Mouse (Mus musculus) leukemia stem cell, adult 10-12 weeks (primary cell): ENCODE measurements around the gene Stxbp2. TPM values are rescaled to one million over a fixed set of nuclear protein-coding genes. Genes with fewer than 3 reads are reported as not detected.

Experiments
- polyA plus RNA-seq: library from polyadenylated mRNA; stranded (reverse); fragments of >175 nt; gene quantifications from 2 replicates; pipeline ENCODE4 v1.2.3, GENCODE M21; 2012; ENCODE audit warnings: low replicate concordance

Gene Stxbp2
- 95.4 and 315 TPM in 2 replicates for polyA plus RNA-seq

GRCm38 (mm10) chr8:3630647-3631477, at the start of gene Stxbp2:
TSS of gene Stxbp2 (plus strand) at chr8:3630955.

GRCm38 (mm10) chr8:3586993-3587390, 43.8 kb upstream of the Stxbp2 start, which contains the start of gene Camsap3:
TSS of gene Camsap3 (plus strand) at chr8:3587293.

GRCm38 (mm10) chr8:3621199-3621970, 9.4 kb upstream of the Stxbp2 start, which contains the start of the genes Xab2 and Pet100:
TSS of gene Xab2 (minus strand) at chr8:3621316.
TSS of gene Pet100 (plus strand) at chr8:3621548.

GRCm38 (mm10) chr8:3625445-3625844, 5.3 kb upstream of the Stxbp2 start, which contains the start of gene Pcp2:
TSS of gene Pcp2 (minus strand) at chr8:3625545.

GRCm38 (mm10) chr8:3655526-3655925, 24.8 kb downstream of the Stxbp2 start, which contains the start of gene Retn:
TSS of gene Retn (plus strand) at chr8:3655770.

GRCm38 (mm10) chr8:3665507-3665906, 34.8 kb downstream of the Stxbp2 start, which contains the start of gene Mcemp1:
TSS of gene Mcemp1 (plus strand) at chr8:3665754.

GRCm38 (mm10) chr8:3671980-3672491, 41.3 kb downstream of the Stxbp2 start, which contains the start of gene Fcor:
TSS of gene Fcor (minus strand) at chr8:3672362.

GRCm38 (mm10) chr8:3676131-3676992, 45.6 kb downstream of the Stxbp2 start, which contains the start of gene Trappc5:
TSS of gene Trappc5 (plus strand) at chr8:3676299.

Other genes with a start within 250 kb of the Stxbp2 start
- 28.5 and 65.0 TPM in 2 replicates for gene Arhgef18, start 237.9 kb upstream of the Stxbp2 start, polyA plus RNA-seq
- 0.23 and 0.54 TPM in 2 replicates for gene Pex11g, start 163.3 kb upstream of the Stxbp2 start, polyA plus RNA-seq
- not detected in 2 replicates for gene Tex45, start 160.1 kb upstream of the Stxbp2 start, polyA plus RNA-seq
- gene Zfp358, start 137.8 kb upstream of the Stxbp2 start, polyA plus RNA-seq, result 3.4 and 6.5 TPM in 2 replicates
- gene Mcoln1, start 130.5 kb upstream of the Stxbp2 start, polyA plus RNA-seq, result 78.2 and 241 TPM in 2 replicates
- 21.4 and 33.0 TPM in 2 replicates for gene Pnpla6, start 115.6 kb upstream of the Stxbp2 start, polyA plus RNA-seq
- 0.19 TPM in 1 of 2 replicates, not detected in the other for gene C330021F23Rik, start 63.0 kb upstream of the Stxbp2 start, polyA plus RNA-seq
- 0.42 and 0.58 TPM in 2 replicates for gene Camsap3, start 43.7 kb upstream of the Stxbp2 start, polyA plus RNA-seq
- 27.6 and 38.9 TPM in 2 replicates for gene Xab2, start 9.6 kb upstream of the Stxbp2 start, polyA plus RNA-seq
- 10.9 and 50.5 TPM in 2 replicates for gene Pet100, start 9.4 kb upstream of the Stxbp2 start, polyA plus RNA-seq
- not detected in 2 replicates for gene Pcp2, start 5.4 kb upstream of the Stxbp2 start, polyA plus RNA-seq
- gene Retn, start 24.8 kb downstream of the Stxbp2 start, polyA plus RNA-seq, result not detected in 2 replicates
- gene Mcemp1, start 34.8 kb downstream of the Stxbp2 start, polyA plus RNA-seq, result 0.11 and 0.24 TPM in 2 replicates
- not detected in 2 replicates for gene Fcor, start 41.4 kb downstream of the Stxbp2 start, polyA plus RNA-seq
- gene Trappc5, start 45.3 kb downstream of the Stxbp2 start, polyA plus RNA-seq, result 10.8 and 16.4 TPM in 2 replicates
- 5.4 and 22.4 TPM in 2 replicates for gene Fcer2a, start 63.2 kb downstream of the Stxbp2 start, polyA plus RNA-seq
- 0.17 TPM in 1 of 2 replicates, not detected in the other for gene Clec4g, start 89.7 kb downstream of the Stxbp2 start, polyA plus RNA-seq
- gene Cd209a, start 118.0 kb downstream of the Stxbp2 start, polyA plus RNA-seq, result 0.44 and 0.52 TPM in 2 replicates
- gene Cd209e, start 223.4 kb downstream of the Stxbp2 start, polyA plus RNA-seq, result not detected in 2 replicates
- not detected in 2 replicates for gene Cd209d, start 247.6 kb downstream of the Stxbp2 start, polyA plus RNA-seq